Mouse (Mus musculus) midbrain, embryonic 16.5 days (tissue): ENCODE results near the gene Lamtor5. TPM values are rescaled to one million over a fixed set of nuclear protein-coding genes. Genes with fewer than 3 reads are reported as not detected.

Experiments used
- ATAC-seq: fragments of 200-750 bp; cut with Nextera tagmentation; 2 replicates; pipeline ENCODE4 v1.8.0; 2017; ENCODE audit warnings: moderate TSS enrichment
- H3K27ac ChIP-seq: fragments of 300-500 bp; sonication (generic); 2 replicates; pipeline ENCODE4 v1.5.1; 2014; ENCODE audit warnings: mild to moderate bottlenecking, low read length, mixed read lengths
- H3K27me3 ChIP-seq: fragments of 300-500 bp; sonication (generic); 2 replicates; pipeline ENCODE4 v1.6.1; 2014; ENCODE audit warnings: low read depth, low read length, mixed read lengths; ENCODE audit not compliant: control insufficient read depth, insufficient read depth
- H3K36me3 ChIP-seq: fragments of 300-500 bp; sonication (generic); 2 replicates; pipeline ENCODE4 v1.6.1; 2014; ENCODE audit warnings: mild to moderate bottlenecking, low read length, moderate library complexity, mixed read lengths; ENCODE audit not compliant: control insufficient read depth, insufficient read depth
- H3K4me1 ChIP-seq: fragments of 300-500 bp; sonication (generic); 2 replicates; pipeline ENCODE4 v1.6.1; 2014; ENCODE audit warnings: mild to moderate bottlenecking, low read length, mixed read lengths; ENCODE audit not compliant: control insufficient read depth, insufficient read depth
- H3K4me2 ChIP-seq: fragments of 300-500 bp; sonication (generic); 2 replicates; pipeline ENCODE4 v1.6.1; 2014; ENCODE audit warnings: mild to moderate bottlenecking, low read length, mixed read lengths
- H3K4me3 ChIP-seq: fragments of 300-500 bp; sonication (generic); 2 replicates; pipeline ENCODE4 v1.5.1; 2014; ENCODE audit warnings: low read depth, mild to moderate bottlenecking, low read length, moderate library complexity, mixed read lengths
- H3K9ac ChIP-seq: fragments of 300-500 bp; sonication (generic); 2 replicates; pipeline ENCODE4 v1.6.1; 2014; ENCODE audit warnings: low read depth, low read length, mixed read lengths
- H3K9me3 ChIP-seq: fragments of 300-500 bp; sonication (generic); replicated peaks from 2 replicates; pipeline ENCODE4 v1.6.1; 2014; ENCODE audit warnings: mild to moderate bottlenecking, low read length, mixed read lengths; ENCODE audit not compliant: control insufficient read depth, poor library complexity, severe bottlenecking
- WGBS: fragments of 180-500 bp; shearing (Covaris S2); extraction: QIAGEN DNeasy Blood & Tissue Kit; methylation state at CpG from one replicate; pipeline ENCODE4 v1.1.7; 2014; 5-methylcytosine and 5-hydroxymethylcytosine counted together
- polyA plus RNA-seq: library from polyadenylated mRNA; unstranded; fragments of >200 nt; fragmentation: Nextera tagmentation; extraction: Ambion mirVana; gene quantifications from 2 replicates; pipeline ENCODE4 v1.2.1, GENCODE M21; 2015

Gene Lamtor5
- polyA plus RNA-seq, 1 experiment from 2014 or later, result 178 TPM

GRCm38 (mm10) chr3:107257924-107258323 lies 20.7 kb upstream of the Lamtor5 start:
- no peak overlapping the region for H3K27ac ChIP-seq
- H3K36me3 ChIP-seq, result no peaks in the 10 kb centered on the region
- H3K4me2 ChIP-seq, result no peak overlapping the region
- H3K9ac ChIP-seq, result no peak overlapping the region
- H3K9me3 ChIP-seq, result no peaks in the 10 kb centered on the region
- H3K4me1 ChIP-seq, result peaks cover 11% of the 10 kb centered on the region
- no peak overlapping the region for H3K4me3 ChIP-seq
- H3K27me3 ChIP-seq, result no peaks in the 10 kb centered on the region
- WGBS, result 55% methylated on average over 5 of the region's 5 CpGs
- no peak for ATAC-seq

- peak; percentile 50; the same call in 1 of the 2 replicates for ATAC-seq
- H3K27ac ChIP-seq, result peak overlapping the region; percentile 42; the same call in 1 of the 2 replicates
These were observed 17.5 kb upstream of the Lamtor5 start for GRCm38 (mm10) chr3:107260956-107261850.

GRCm38 (mm10) chr3:107261851-107262165 lies 16.9 kb upstream of the Lamtor5 start:
- 38% methylated on average over 7 of the region's 7 CpGs for WGBS
- no peak overlapping the region for H3K27ac ChIP-seq

More at GRCm38 (mm10) chr3:107260956-107261850, 17.5 kb upstream of the Lamtor5 start:
- Histone ChIP-seq H3K9ac (0 out of 2 replicates have a peak overlapping the region, but pooled peaks have one; percentile 14), H3K36me3 (no peaks in the 10 kb centered on the region), H3K4me3 (no peak overlapping the region), H3K4me2 (no peak overlapping the region), H3K9me3 (no peaks in the 10 kb centered on the region), H3K4me1 (peaks cover 11% of the 10 kb centered on the region), H3K27me3 (no peaks in the 10 kb centered on the region)
- 52% methylated on average over 8 of the region's 8 CpGs for WGBS

DNA sequence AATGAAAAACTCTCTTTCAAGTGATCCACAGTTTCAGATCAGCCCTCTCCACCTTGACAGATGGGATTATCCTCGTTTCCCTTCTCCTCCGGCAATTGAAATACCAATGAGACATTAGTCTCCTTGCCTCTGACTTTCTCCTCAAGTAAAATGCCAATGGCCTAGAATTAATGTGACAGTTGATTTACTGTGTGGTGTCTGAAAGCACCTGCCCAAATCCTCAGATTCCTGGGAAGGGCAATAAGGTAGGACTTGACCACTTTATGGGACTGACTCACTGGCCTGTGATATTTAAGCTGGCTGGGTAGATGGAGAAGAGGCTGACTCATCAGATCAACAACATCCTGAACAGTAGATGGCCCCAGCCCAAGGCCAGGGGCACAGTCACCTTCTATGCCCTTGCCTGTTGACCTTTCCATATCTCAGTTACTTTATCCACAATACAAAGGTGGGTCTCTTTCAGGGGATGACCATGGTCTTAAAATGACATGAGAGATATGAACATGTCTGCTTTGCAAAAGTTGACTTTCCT lies 11.8 kb upstream of the Lamtor5 start:
- no peak for ATAC-seq
- Histone ChIP-seq H3K27ac (no peak overlapping the region), H3K9ac (no peak overlapping the region), H3K9me3 (no peaks in the 10 kb centered on the region), H3K4me1 (no peaks in the 10 kb centered on the region), H3K4me2 (no peak overlapping the region), H3K4me3 (no peak overlapping the region), H3K27me3 (no peaks in the 10 kb centered on the region), H3K36me3 (no peaks in the 10 kb centered on the region)
- WGBS, result 54% methylated on average over 2 of the region's 2 CpGs

More at GRCm38 (mm10) chr3:107261851-107262165, 16.9 kb upstream of the Lamtor5 start:
- Histone ChIP-seq H3K4me1 (peaks cover 11% of the 10 kb centered on the region), H3K27me3 (no peaks in the 10 kb centered on the region), H3K9me3 (no peaks in the 10 kb centered on the region), H3K4me3 (no peak overlapping the region), H3K9ac (no peak overlapping the region), H3K4me2 (no peak overlapping the region), H3K36me3 (no peaks in the 10 kb centered on the region)
- ATAC-seq, result no peak

DNA sequence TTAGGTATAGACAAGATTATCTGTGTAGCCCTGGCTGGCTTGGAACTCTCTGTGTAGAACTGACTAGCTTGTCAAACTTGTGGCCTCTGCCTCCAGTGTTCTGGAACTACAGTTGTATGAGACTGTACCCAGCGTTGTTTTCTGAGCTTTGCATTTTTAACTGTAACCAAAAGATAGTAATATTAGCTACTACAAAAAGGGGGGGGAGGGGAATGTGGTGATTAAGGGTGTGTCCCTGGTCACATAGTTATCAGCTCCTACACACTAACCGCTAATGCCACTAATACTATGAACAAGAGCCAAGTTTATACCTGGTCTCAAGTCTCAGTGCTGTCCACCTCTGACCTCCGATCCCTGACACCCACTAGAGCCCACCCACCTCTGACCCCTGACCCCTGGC lies 6.2 kb upstream of the Lamtor5 start:
- 89% methylated on average over 3 of the region's 3 CpGs for WGBS
- ATAC-seq, result no peak

GRCm38 (mm10) chr3:107273820-107274219 lies 4.8 kb upstream of the Lamtor5 start:
- ATAC-seq, result peak; percentile 74
- WGBS, result 14% methylated on average over 3 of the region's 3 CpGs
- no peaks in the 10 kb centered on the region for H3K27me3 ChIP-seq

More for the DNA sequence above, 6.2 kb upstream of the Lamtor5 start:
- Histone ChIP-seq H3K4me3 (no peak overlapping the region), H3K9me3 (no peaks in the 10 kb centered on the region), H3K36me3 (no peaks in the 10 kb centered on the region), H3K27me3 (no peaks in the 10 kb centered on the region), H3K27ac (no peak overlapping the region), H3K4me2 (no peak overlapping the region), H3K4me1 (no peaks in the 10 kb centered on the region; the same call in 1 of the 2 replicates), H3K9ac (no peak overlapping the region)

DNA sequence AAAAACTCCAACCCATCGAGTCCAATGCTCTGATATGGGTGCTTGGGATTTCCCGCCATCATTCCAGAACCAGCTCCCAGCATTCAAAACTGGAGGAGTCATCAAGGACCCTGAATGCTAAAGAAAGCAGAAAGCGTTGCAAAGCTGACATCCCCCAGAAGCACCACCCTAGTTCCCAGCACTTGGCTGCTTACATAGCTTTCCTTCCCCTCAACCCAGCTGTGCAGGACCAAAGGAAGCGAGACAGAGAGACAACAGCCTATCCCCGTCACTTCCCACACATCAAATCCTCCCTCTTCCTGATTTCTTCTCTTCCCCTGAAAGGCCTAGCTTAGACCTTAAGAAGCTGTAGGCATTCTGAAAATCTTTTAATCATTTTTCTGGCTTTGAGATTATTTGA lies 3.3 kb upstream of the Lamtor5 start:
- Histone ChIP-seq H3K27ac (no peak overlapping the region), H3K36me3 (no peaks in the 10 kb centered on the region), H3K4me2 (no peak overlapping the region), H3K27me3 (no peaks in the 10 kb centered on the region), H3K4me1 (peaks cover 14% of the 10 kb centered on the region), H3K4me3 (no peak overlapping the region), H3K9ac (no peak overlapping the region), H3K9me3 (no peaks in the 10 kb centered on the region)
- ATAC-seq, result no peak
- WGBS, result 65% methylated on average over 5 of the region's 5 CpGs

More at GRCm38 (mm10) chr3:107273820-107274219, 4.8 kb upstream of the Lamtor5 start:
- H3K9ac ChIP-seq, result no peak overlapping the region
- no peaks in the 10 kb centered on the region for H3K9me3 ChIP-seq
- no peak overlapping the region for H3K27ac ChIP-seq
- H3K4me2 ChIP-seq, result no peak overlapping the region
- peaks cover 5% of the 10 kb centered on the region for H3K4me1 ChIP-seq
- no peak overlapping the region for H3K4me3 ChIP-seq
- no peaks in the 10 kb centered on the region for H3K36me3 ChIP-seq

DNA sequence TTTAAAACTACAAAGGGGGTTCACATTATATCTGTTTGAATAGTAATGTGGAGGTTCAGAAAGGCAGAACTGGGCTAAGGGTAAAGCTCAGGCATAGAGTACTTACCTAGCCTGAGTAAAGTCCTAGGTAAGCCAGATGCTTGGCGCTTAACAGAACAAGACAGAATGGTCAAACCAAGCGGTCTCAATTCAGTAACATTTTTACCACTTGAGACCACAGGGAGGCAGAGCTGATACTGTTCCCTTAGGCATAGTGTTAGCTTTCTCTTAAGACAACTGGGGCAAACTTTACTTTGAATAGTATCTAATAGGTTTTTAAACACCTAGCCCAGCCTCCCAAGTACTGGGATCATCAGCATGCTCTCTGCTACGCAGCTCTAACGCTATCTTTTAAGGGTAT lies 2.7 kb upstream of the Lamtor5 start:
- H3K27me3 ChIP-seq, result no peaks in the 10 kb centered on the region
- no peaks in the 10 kb centered on the region for H3K9me3 ChIP-seq
- ATAC-seq, result no peak
- no peak overlapping the region for H3K9ac ChIP-seq
- no peaks in the 10 kb centered on the region for H3K36me3 ChIP-seq
- H3K27ac ChIP-seq, result no peak overlapping the region
- peaks cover 14% of the 10 kb centered on the region for H3K4me1 ChIP-seq
- no peak overlapping the region for H3K4me3 ChIP-seq
- H3K4me2 ChIP-seq, result no peak overlapping the region
- 52% methylated on average over 4 of the region's 4 CpGs for WGBS

DNA sequence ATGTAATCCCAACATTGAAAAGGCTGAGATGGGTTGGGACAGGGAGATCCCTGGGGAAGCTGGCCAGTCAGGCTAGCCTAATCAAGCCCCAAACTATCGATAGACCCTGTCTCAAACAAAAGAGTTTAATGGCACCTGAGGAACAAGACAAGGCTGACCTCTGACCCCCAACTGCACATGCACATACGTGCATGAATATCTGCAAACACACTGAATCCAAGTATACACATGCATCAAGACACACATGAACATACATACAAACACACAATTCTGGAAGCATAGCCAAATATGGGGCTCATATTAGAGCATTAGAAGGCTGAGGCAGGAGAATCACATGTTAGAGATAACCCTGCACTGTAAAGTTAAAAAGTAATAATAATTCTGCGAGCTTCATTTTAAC lies 2.0 kb upstream of the Lamtor5 start:
- Histone ChIP-seq H3K4me1 (peaks cover 14% of the 10 kb centered on the region), H3K4me2 (no peak overlapping the region), H3K36me3 (no peaks in the 10 kb centered on the region), H3K4me3 (no peak overlapping the region), H3K9me3 (no peaks in the 10 kb centered on the region), H3K27ac (no peak overlapping the region), H3K9ac (no peak overlapping the region), H3K27me3 (no peaks in the 10 kb centered on the region)
- WGBS, result 84% methylated on average over 3 of the region's 3 CpGs
- no peak for ATAC-seq
